Mouse (Mus musculus) heart, embryonic 14.5 days (tissue): ENCODE measurements at regions not wholly inside any gene's neighbourhood (a gene's known extent, or its start where the extent isn't known, plus 50 kb on each side); places are given as distances from the start of the nearest gene placed in this dataset.

Source experiments
- ATAC-seq: fragments of 200-750 bp; cut with Nextera tagmentation; 2 replicates; pipeline ENCODE4 v1.8.0; 2017; ENCODE audit warnings: low read depth, moderate TSS enrichment; ENCODE audit not compliant: insufficient number of reproducible peaks, insufficient read depth, low FRiP score
- H3K27ac ChIP-seq, 2 experiments: fragments of 200-500 bp in 1 of 2; fragments of 300-500 bp in 1 of 2; sonication (generic) in 1 of 2; replicated peaks in 1 of 2; 2 replicates each; pipeline ENCODE4 v1.5.1; 2012 to 2014; ENCODE audit warnings: low read depth in 2 of 2, low read length in 2 of 2, control low read depth in 1 of 2, mild to moderate bottlenecking in 1 of 2, mixed read lengths in 1 of 2; ENCODE audit not compliant: control insufficient read depth in 1 of 2, insufficient read depth in 1 of 2
- H3K27me3 ChIP-seq: fragments of 300-500 bp; sonication (generic); 2 replicates; pipeline ENCODE4 v1.6.1; 2014; ENCODE audit warnings: mild to moderate bottlenecking, low read length, control low read depth; ENCODE audit not compliant: control insufficient read depth, insufficient read depth
- H3K36me3 ChIP-seq: fragments of 300-500 bp; sonication (generic); 2 replicates; pipeline ENCODE4 v1.6.1; 2014; ENCODE audit warnings: mild to moderate bottlenecking, control low read depth, low read length, mixed read lengths; ENCODE audit not compliant: control insufficient read depth, insufficient read depth
- H3K4me1 ChIP-seq, 2 experiments: fragments of 200-500 bp in 1 of 2; fragments of 300-500 bp in 1 of 2; sonication (generic) in 1 of 2; 2 replicates each; pipeline ENCODE4 v1.6.1; 2012 to 2014; ENCODE audit warnings: low read length in 2 of 2, control low read depth in 1 of 2, mixed read lengths in 1 of 2; ENCODE audit not compliant: control insufficient read depth in 2 of 2, insufficient read depth in 2 of 2
- H3K4me2 ChIP-seq: fragments of 300-500 bp; sonication (generic); 2 replicates; pipeline ENCODE4 v1.6.1; 2014; ENCODE audit warnings: mild to moderate bottlenecking, low read length
- H3K4me3 ChIP-seq, 2 experiments: fragments of 200-500 bp in 1 of 2; fragments of 300-500 bp in 1 of 2; sonication (generic) in 1 of 2; 2 replicates each; pipeline ENCODE4 v1.5.1; 2012 to 2014; ENCODE audit warnings: low read length in 2 of 2, mild to moderate bottlenecking in 2 of 2, control low read depth in 1 of 2, low read depth in 1 of 2, moderate library complexity in 1 of 2; ENCODE audit not compliant: control insufficient read depth in 1 of 2, insufficient read depth in 1 of 2
- H3K9ac ChIP-seq: fragments of 300-500 bp; sonication (generic); 2 replicates; pipeline ENCODE4 v1.6.1; 2014; ENCODE audit warnings: mild to moderate bottlenecking, low read length
- H3K9me3 ChIP-seq: fragments of 300-500 bp; sonication (generic); 2 replicates; pipeline ENCODE4 v1.6.1; 2016; ENCODE audit warnings: low read length, control low read depth; ENCODE audit not compliant: control insufficient read depth
- WGBS: fragments of 180-500 bp; shearing (Covaris S2); extraction: QIAGEN DNeasy Blood & Tissue Kit; methylation state at CpG from one replicate; pipeline ENCODE4 v1.1.7; 2014; 5-methylcytosine and 5-hydroxymethylcytosine counted together

DNA sequence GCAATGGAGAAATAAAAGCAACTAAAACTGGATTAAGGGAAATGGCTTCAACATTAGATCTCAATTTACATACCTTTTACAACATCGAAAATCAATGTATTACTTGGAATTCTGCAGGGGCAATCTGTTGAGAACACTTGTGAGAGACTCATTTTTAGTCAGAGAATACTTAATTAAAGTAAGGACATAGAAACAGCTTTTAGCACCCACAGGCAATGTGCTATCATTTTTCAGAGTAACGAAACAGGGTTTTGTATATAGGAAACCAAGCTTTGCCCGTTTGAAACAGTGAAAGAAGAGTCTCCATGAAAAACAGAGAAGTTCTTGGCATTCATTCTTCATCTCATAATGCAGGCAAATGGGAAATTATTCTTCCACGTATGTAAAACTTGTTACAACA is 196.4 kb downstream of the Tdrd3 start:
- 79% methylated on average over 4 of the region's 4 CpGs for WGBS
- H3K4me2 ChIP-seq: no peak overlapping the region

DNA sequence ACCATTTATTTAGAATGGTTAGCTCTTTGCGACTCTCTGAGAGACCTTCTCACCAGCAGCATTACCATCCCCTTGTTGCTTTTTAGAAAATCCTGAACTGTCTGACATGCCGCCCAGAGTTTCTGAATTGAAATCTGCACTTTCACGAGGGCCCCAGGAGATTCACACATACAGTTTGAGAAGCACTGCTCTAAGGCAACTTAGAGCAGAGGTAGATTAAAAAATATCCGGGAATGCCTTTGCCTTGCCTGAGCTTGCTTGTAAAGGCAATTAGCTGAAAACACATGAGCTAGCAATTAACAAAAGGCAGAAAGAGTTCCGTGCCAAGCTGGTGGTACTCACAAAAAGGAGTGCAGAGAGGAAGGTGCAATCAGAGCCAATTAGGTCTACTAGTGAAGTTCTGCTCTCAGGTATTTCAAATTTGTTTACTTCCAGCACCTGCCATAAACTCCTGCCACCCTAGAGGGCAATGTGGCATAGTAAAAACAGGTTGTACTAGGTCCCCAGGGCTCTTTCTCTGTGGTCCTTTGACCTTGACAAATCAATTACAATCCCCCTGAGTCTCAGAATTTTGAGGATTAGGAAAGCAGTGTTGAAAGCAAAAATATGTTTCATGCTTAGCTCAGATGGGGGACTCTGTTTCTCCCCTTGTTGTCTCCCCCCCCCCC is 203.1 kb downstream of the Tdrd3 start:
- WGBS: 66% methylated on average over 5 of the region's 5 CpGs
- Histone ChIP-seq H3K27me3 (no peaks in the 10 kb centered on the region), H3K4me3 (no peak overlapping the region), H3K9me3 (no peaks in the 10 kb centered on the region), H3K4me1 (no peaks in the 10 kb centered on the region), H3K27ac (no peak overlapping the region), H3K4me2 (no peak overlapping the region), H3K36me3 (no peaks in the 10 kb centered on the region), H3K9ac (no peak overlapping the region)
- ATAC-seq: no peak

More for the DNA sequence above, 196.4 kb downstream of the Tdrd3 start:
- Histone ChIP-seq H3K27ac (no peak overlapping the region), H3K27me3 (no peaks in the 10 kb centered on the region), H3K36me3 (no peaks in the 10 kb centered on the region), H3K4me3 (no peak overlapping the region), H3K9me3 (0 out of 2 replicates have a peak, but pooled peaks cover 3% of the 10 kb centered on the region), H3K9ac (no peak overlapping the region), H3K4me1 (no peaks in the 10 kb centered on the region)
- ATAC-seq: no peak

DNA sequence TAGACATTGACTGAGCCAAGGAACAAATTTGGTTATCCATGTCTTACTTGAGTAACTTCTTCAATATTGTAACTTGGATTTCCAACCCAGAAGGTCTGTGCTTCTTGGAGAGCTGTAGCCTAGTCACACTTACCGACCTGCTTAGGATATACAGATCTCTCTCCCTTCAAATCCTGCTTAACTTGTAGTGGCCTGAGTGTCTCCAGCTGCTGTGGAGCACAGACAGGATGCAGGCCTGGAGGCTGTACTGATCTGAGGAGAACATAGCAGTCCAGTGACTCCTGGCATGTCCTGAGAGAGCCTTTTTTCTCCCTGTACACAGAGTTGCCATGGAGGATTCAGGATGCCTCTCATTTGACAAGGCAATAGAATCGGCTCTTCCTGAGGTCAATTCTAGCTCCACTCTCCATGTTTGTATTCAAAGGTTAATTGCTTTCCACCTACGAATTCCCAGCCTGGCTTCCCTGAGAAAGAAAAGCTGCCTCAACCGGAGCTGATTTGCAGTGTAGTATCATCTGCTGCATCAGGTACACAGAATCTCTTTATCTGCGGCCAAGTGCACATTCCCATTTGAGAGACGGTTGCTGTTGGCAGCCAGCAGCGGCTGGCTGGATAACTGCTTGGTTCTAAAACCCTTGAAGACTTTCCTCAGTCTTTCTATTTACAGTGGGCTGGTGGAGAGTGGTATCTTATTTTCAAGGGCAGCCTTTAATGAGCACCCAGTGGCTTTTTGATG is 214.8 kb downstream of the Tdrd3 start:
- ATAC-seq: no peak
- 69% methylated on average over 7 of the region's 7 CpGs for WGBS
- H3K9me3 ChIP-seq: no peaks in the 10 kb centered on the region

DNA sequence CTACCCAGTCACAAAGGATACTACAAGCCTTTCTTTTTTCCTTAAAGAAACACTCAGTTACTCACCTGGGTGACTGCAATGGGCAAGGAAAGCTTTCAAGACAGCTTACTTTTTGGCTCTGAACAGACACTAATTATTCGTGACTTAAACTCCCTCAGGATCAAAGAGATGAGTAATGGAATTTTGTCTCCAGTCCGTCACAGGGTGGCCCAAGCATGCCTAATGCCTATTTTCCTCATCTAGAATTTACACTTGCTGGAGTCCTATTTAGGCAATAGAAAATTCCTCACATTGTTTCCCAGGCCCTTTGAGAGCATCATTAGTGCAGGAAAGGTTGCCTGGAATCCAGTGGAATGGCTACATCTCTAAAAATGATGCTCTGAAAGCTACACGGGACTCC is 218.2 kb downstream of the Tdrd3 start:
- H3K27me3 ChIP-seq: no peaks in the 10 kb centered on the region
- H3K4me2 ChIP-seq: no peak overlapping the region
- H3K27ac ChIP-seq: no peak overlapping the region
- ATAC-seq: no peak
- H3K9me3 ChIP-seq: no peaks in the 10 kb centered on the region
- WGBS: 60% methylated on average over 3 of the region's 3 CpGs
- H3K4me3 ChIP-seq: no peak overlapping the region
- no peaks in the 10 kb centered on the region for H3K4me1 ChIP-seq
- H3K36me3 ChIP-seq: no peaks in the 10 kb centered on the region
- H3K9ac ChIP-seq: no peak overlapping the region

More for the DNA sequence above, 214.8 kb downstream of the Tdrd3 start:
- H3K27me3 ChIP-seq: no peaks in the 10 kb centered on the region
- no peaks in the 10 kb centered on the region for H3K36me3 ChIP-seq
- no peak overlapping the region for H3K9ac ChIP-seq
- H3K4me3 ChIP-seq: no peak overlapping the region
- no peaks in the 10 kb centered on the region for H3K4me1 ChIP-seq
- H3K4me2 ChIP-seq: no peak overlapping the region
- no peak overlapping the region for H3K27ac ChIP-seq

DNA sequence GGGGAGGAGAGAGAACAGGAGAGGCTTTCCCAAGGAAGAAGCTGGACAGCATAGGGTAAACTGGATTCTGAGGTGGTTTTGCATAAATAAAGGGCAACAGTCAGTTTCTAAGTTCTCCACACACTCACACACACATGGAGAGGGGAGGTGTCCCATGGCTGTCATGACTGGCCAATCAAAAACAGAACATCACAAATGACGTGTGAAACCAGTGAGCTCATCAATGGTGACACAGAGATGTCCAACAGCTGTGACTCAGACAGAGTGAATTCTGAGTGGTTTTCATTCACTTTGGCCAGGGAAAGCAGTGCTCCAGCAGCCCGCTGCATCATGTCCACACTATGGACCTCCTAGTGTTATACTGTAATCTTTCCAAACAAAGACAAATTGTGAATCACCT is 220.7 kb downstream of the Tdrd3 start:
- Histone ChIP-seq H3K27me3 (no peaks in the 10 kb centered on the region), H3K9ac (no peak overlapping the region), H3K4me1 (no peaks in the 10 kb centered on the region), H3K4me2 (no peak overlapping the region), H3K4me3 (no peak overlapping the region), H3K27ac (no peak overlapping the region), H3K9me3 (no peaks in the 10 kb centered on the region), H3K36me3 (no peaks in the 10 kb centered on the region)
- 85% methylated on average over 2 of the region's 2 CpGs for WGBS
- no peak for ATAC-seq

DNA sequence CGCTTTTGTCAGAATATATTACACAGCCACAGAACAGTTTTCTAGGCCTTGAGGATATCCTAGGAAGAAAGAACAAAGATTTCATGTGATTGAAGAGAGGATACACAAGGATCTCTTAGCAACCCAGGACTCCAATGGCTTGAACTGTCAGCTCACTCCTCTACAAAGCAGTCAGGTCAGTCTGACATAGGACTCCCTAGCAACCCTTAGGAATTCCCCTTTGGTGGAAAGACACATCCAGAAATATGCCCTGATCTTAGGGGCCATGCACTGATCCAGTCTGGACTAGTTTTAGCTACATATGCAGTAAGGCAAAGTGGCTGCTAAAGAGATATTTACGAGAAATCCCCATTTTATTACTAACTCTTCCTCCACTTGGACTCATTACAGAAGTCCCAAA is 251.5 kb downstream of the Tdrd3 start:
- Histone ChIP-seq H3K4me1 (no peaks in the 10 kb centered on the region), H3K36me3 (no peaks in the 10 kb centered on the region), H3K4me2 (no peak overlapping the region), H3K27ac (no peak overlapping the region), H3K27me3 (no peaks in the 10 kb centered on the region), H3K4me3 (no peak overlapping the region), H3K9me3 (no peaks in the 10 kb centered on the region), H3K9ac (no peak overlapping the region)
- WGBS: 83% methylated on average over 2 of the region's 2 CpGs
- no peak for ATAC-seq

DNA sequence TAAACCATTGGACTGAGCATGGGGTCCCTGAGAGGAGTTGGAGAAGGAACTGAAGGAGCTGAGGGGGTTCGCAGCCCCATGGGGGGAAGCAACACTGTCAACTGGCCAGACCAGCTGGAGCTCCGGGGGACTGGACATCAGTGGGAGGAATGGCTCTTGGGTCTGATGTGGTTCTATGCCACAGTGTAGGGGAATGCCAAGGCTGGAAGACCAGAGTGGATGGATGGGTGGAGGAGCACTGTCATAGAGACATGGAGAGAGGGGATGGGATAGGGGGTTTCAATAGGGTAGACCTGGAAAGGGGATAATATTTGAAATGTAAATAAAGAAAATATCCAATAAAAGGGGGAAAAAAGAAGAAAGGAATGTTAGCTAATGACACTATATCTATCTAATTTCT is 253.1 kb downstream of the Tdrd3 start:
- H3K4me2 ChIP-seq: no peak overlapping the region
- H3K4me1 ChIP-seq: no peaks in the 10 kb centered on the region
- H3K27ac ChIP-seq: no peak overlapping the region
- H3K36me3 ChIP-seq: no peaks in the 10 kb centered on the region
- ATAC-seq: no peak
- WGBS: 87% methylated on average over 2 of the region's 2 CpGs
- H3K27me3 ChIP-seq: no peaks in the 10 kb centered on the region
- no peaks in the 10 kb centered on the region for H3K9me3 ChIP-seq
- H3K4me3 ChIP-seq: no peak overlapping the region
- no peak overlapping the region for H3K9ac ChIP-seq
